Mouse (Mus musculus): Measurements from ENCODE around the gene AF067061. TPM values are rescaled to one million over a fixed set of nuclear protein-coding genes. Genes with fewer than 3 reads are reported as not detected.
"Not testable (repeated sequence)": the region's sequence is repeated elsewhere in the genome, so short reads cannot be mapped to it uniquely, and the experiment has no call there.

Gene AF067061
- polyA plus RNA-seq, 1 experiment from 2014 or later, result not detected

DNA sequence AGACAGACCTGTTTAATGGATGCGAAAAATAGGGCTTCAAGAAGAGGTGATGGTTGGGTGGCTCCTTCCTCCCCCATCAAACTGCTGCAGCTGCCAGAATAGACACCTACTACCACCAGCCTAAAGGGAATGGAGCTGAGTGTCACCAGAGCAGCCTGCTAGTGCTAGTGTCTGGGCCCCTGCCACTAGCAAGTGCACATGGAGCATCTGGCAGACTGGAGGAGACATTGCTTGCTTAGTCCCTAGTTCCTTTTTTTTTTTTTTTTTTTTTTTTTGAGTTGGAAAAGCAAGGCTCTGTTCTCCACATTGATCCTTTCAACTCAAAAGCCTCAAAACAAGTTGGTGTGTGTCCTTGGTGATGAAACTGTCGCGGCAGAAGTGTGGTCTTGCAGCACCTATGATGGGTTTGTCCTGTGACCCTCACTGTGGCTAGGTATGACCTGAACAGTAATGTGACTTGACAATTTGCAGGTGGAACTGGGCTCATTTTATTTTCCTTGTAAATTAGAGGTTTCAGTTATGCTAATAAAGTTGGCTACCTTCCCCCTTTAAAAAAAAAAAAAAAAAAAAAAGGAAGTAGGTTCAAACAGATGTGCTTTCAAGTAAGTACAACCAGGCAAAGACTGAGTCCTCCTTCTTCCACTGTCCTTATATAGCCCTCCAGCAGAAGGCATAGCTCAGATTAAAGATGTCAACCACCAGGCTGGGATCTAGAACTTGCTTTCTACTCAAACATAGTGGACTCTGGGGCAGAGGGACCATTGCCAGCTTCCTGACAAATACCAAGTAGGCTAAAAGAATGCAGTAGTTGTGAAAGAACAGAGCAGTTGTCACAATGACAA, 3.9 kb upstream of the AF067061 start:
- not testable (repeated sequence) for H3K27ac ChIP-seq (ENCODE audit: low read length); H3K9ac ChIP-seq (ENCODE audit: low read depth, low read length); H3K4me3 ChIP-seq (ENCODE audit: low read depth, low read length); H3K9me3 ChIP-seq (replicated peaks; ENCODE audit: control insufficient read depth, low read length, poor library complexity, severe bottlenecking); H3K27me3 ChIP-seq (ENCODE audit: control insufficient read depth, insufficient read depth, low read depth, low read length); ATAC-seq; H3K36me3 ChIP-seq (ENCODE audit: control insufficient read depth, insufficient read depth, low read length); H3K4me2 ChIP-seq (ENCODE audit: low read length); H3K4me1 ChIP-seq (ENCODE audit: control insufficient read depth, insufficient read depth, low read length)
- WGBS, result 85% methylated on average over 3 of the region's 3 CpGs

DNA sequence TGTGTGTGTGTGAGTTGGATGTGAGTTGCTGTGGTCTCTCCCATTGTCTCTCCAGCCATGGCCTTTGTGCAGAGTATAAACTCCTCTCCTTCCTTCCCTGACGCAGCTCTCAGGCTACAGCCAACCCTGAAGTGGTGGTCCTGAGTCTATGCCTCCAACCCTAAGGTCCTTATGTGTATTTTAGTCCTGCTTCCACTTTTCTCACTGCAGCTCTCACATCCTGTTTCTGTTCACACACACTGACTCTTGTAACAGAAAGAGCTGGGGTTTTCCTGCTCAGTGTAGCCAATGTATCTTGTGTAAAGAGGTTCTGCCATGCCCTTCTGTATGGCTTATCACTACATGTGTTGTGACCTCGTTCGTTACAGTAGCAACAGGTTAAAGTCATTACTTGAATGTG, 3.2 kb upstream of the AF067061 start:
- not testable (repeated sequence) for H3K27ac ChIP-seq (ENCODE audit: low read length); H3K27me3 ChIP-seq (ENCODE audit: control insufficient read depth, insufficient read depth, low read depth, low read length); ATAC-seq; H3K4me2 ChIP-seq (ENCODE audit: low read length); H3K4me3 ChIP-seq (ENCODE audit: low read depth, low read length); H3K4me1 ChIP-seq (ENCODE audit: control insufficient read depth, insufficient read depth, low read length); H3K9me3 ChIP-seq (replicated peaks; ENCODE audit: control insufficient read depth, low read length, poor library complexity, severe bottlenecking); H3K9ac ChIP-seq (ENCODE audit: low read depth, low read length); H3K36me3 ChIP-seq (ENCODE audit: control insufficient read depth, insufficient read depth, low read length)
- 89% methylated on average over 3 of the region's 3 CpGs for WGBS

- not testable (repeated sequence) for H3K9ac ChIP-seq (ENCODE audit: low read depth, low read length); H3K4me1 ChIP-seq (ENCODE audit: control insufficient read depth, insufficient read depth, low read length); H3K36me3 ChIP-seq (ENCODE audit: control insufficient read depth, insufficient read depth, low read length); H3K4me2 ChIP-seq (ENCODE audit: low read length); H3K9me3 ChIP-seq (replicated peaks; ENCODE audit: control insufficient read depth, low read length, poor library complexity, severe bottlenecking); ATAC-seq; H3K27ac ChIP-seq (ENCODE audit: low read length); H3K27me3 ChIP-seq (ENCODE audit: control insufficient read depth, insufficient read depth, low read depth, low read length); H3K4me3 ChIP-seq (ENCODE audit: low read depth, low read length)
- WGBS, result 29% methylated on average over 2 of the region's 2 CpGs
Observed at GRCm38 (mm10) chr13:120277837-120278236, 14.9 kb downstream of the AF067061 start.

DNA sequence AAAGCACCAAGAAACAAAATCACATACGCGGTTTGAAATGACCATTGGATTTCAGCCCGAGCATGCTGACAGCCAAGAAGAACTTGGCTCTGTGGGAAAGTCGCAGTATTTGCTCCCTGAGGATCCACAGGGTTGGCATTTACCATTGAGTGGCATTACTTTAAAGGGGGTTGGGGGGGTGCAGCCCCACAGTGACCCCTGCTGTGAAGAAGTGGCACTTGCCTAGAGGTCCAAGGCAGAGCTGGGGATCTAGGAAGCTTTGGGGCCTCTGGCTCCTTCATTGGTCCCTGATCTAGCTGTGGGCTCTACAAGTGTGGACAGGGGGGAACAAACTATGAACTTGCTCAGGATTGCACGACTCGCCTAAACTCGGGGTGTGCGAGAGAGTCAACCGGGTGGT, 15.9 kb downstream of the AF067061 start:
- Histone ChIP-seq H3K27ac (ENCODE audit: low read length) (no peak overlapping the region), H3K9ac (ENCODE audit: low read depth, low read length) (no peak overlapping the region), H3K36me3 (ENCODE audit: control insufficient read depth, insufficient read depth, low read length) (no peaks in the 10 kb centered on the region), H3K4me2 (ENCODE audit: low read length) (no peak overlapping the region), H3K4me1 (ENCODE audit: control insufficient read depth, insufficient read depth, low read length) (no peaks in the 10 kb centered on the region), H3K27me3 (ENCODE audit: control insufficient read depth, insufficient read depth, low read depth, low read length) (no peaks in the 10 kb centered on the region), H3K9me3 (replicated peaks; ENCODE audit: control insufficient read depth, low read length, poor library complexity, severe bottlenecking) (no peaks in the 10 kb centered on the region), H3K4me3 (ENCODE audit: low read depth, low read length) (no peak overlapping the region)
- ATAC-seq, result no peak
- 94% methylated on average over 9 of the region's 9 CpGs for WGBS

DNA sequence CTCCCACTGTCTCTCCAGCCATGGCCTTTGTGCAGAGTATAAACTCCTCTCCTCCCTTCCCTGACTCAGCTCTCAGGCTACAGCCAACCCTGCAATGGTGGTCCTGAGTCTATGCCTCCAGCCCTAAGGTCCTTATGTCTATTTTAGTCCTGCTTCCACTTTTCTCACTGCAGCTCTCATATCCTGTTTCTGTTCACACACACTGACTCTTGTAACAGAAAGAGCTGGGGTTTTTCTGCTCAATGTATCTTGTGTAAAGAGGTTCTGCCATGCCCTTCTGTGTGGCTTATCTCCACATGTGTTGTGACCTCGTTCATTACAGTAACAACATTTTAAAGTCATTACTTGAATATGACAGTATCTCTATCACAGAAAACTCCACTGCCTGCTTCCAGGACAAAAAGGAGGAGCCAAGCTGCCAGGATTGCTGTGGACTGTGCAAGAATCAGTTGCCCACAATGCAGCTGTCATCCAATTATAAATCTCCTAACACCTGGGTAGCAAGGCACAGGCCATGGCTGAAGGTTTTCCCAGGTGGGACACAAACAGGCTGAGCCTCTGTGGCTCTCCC, 36.5 kb downstream of the AF067061 start:
- Histone ChIP-seq H3K4me3 (ENCODE audit: low read depth, low read length) (no peak overlapping the region), H3K9ac (ENCODE audit: low read depth, low read length) (no peak overlapping the region), H3K9me3 (replicated peaks; ENCODE audit: control insufficient read depth, low read length, poor library complexity, severe bottlenecking) (no peaks in the 10 kb centered on the region), H3K36me3 (ENCODE audit: control insufficient read depth, insufficient read depth, low read length) (no peaks in the 10 kb centered on the region), H3K4me1 (ENCODE audit: control insufficient read depth, insufficient read depth, low read length) (no peaks in the 10 kb centered on the region), H3K4me2 (ENCODE audit: low read length) (no peak overlapping the region), H3K27ac (ENCODE audit: low read length) (no peak overlapping the region), H3K27me3 (ENCODE audit: control insufficient read depth, insufficient read depth, low read depth, low read length) (no peaks in the 10 kb centered on the region)
- no peak for ATAC-seq
- WGBS, result 68% methylated on average over 1 of the region's 1 CpGs

DNA sequence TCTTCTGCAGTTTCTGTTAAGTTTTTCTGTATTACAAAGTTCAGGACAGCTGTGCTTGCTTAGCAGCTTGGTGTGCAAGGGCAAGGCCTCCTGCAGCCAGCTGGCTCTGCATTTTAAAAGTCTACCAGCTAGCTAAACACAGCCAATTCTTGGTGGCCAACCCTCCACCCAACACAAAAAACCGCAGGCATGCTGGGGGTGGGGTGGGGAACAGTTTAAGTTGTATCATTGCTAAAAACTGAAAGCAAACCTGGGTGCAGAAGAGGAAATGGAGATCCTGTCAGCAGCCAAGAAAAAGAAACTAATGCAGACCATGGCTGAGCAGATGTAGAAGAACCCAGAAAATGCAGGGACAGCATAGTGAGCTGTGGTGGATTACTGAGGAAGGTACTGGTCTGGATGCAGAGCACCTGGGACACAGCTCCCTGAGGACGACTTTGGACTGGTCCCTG, 37.1 kb downstream of the AF067061 start, which contains the start of gene BC147527:
TSS of gene BC147527 (plus strand) at position 402 of the 452 bp plus-strand sequence.
- Histone ChIP-seq H3K9me3 (replicated peaks; ENCODE audit: control insufficient read depth, low read length, poor library complexity, severe bottlenecking) (no peaks in the 10 kb centered on the region), H3K4me1 (ENCODE audit: control insufficient read depth, insufficient read depth, low read length) (no peaks in the 10 kb centered on the region)
- no peak for ATAC-seq

DNA sequence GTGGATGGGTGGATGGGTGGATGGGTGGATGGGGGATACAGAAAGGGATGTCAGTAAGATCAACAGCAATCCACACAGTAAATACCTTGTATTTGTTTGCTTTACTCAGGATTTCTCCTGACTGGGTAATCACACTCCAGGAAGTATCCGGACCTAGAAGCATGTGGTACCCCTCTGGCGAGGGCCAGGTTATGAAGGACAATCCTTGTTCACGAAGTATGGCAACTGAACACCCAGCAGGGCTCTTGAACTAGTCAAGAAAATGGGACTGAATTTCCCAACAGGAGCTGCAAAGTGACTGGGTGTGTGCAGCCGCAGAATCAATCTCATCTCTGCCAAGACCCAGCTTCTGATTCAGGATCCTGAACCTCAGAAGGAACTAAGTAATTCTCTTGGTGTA, 37.9 kb downstream of the AF067061 start:
- Histone ChIP-seq H3K27ac (ENCODE audit: low read length) (no peak overlapping the region), H3K4me1 (ENCODE audit: control insufficient read depth, insufficient read depth, low read length) (no peaks in the 10 kb centered on the region)

More for the DNA sequence above, 37.1 kb downstream of the AF067061 start, which contains the start of gene BC147527:
- Histone ChIP-seq H3K27me3 (ENCODE audit: control insufficient read depth, insufficient read depth, low read depth, low read length) (no peaks in the 10 kb centered on the region), H3K27ac (ENCODE audit: low read length) (no peak within 1 kb of the TSS), H3K9ac (ENCODE audit: low read depth, low read length) (no peak within 1 kb of the TSS), H3K4me2 (ENCODE audit: low read length) (no peak within 1 kb of the TSS), H3K4me3 (ENCODE audit: low read depth, low read length) (no peak within 1 kb of the TSS), H3K36me3 (ENCODE audit: control insufficient read depth, insufficient read depth, low read length) (no peaks in the 10 kb centered on the region)
- WGBS, result 43% methylated on average over 2 of the region's 2 CpGs

GRCm38 (mm10) chr13:120310749-120311148, 47.8 kb downstream of the AF067061 start:
- no peak for ATAC-seq
- Histone ChIP-seq H3K4me1 (ENCODE audit: control insufficient read depth, insufficient read depth, low read length) (no peaks in the 10 kb centered on the region), H3K27me3 (ENCODE audit: control insufficient read depth, insufficient read depth, low read depth, low read length) (no peaks in the 10 kb centered on the region), H3K27ac (ENCODE audit: low read length) (no peak overlapping the region), H3K9me3 (replicated peaks; ENCODE audit: control insufficient read depth, low read length, poor library complexity, severe bottlenecking) (no peaks in the 10 kb centered on the region), H3K4me2 (ENCODE audit: low read length) (no peak overlapping the region), H3K36me3 (ENCODE audit: control insufficient read depth, insufficient read depth, low read length) (no peaks in the 10 kb centered on the region), H3K9ac (ENCODE audit: low read depth, low read length) (no peak overlapping the region), H3K4me3 (ENCODE audit: low read depth, low read length) (no peak overlapping the region)
- 79% methylated on average over 4 of the region's 4 CpGs for WGBS

More for the DNA sequence above, 37.9 kb downstream of the AF067061 start:
- Histone ChIP-seq H3K36me3 (ENCODE audit: control insufficient read depth, insufficient read depth, low read length) (no peaks in the 10 kb centered on the region), H3K27me3 (ENCODE audit: control insufficient read depth, insufficient read depth, low read depth, low read length) (no peaks in the 10 kb centered on the region), H3K4me2 (ENCODE audit: low read length) (no peak overlapping the region), H3K9ac (ENCODE audit: low read depth, low read length) (no peak overlapping the region), H3K4me3 (ENCODE audit: low read depth, low read length) (no peak overlapping the region), H3K9me3 (replicated peaks; ENCODE audit: control insufficient read depth, low read length, poor library complexity, severe bottlenecking) (no peaks in the 10 kb centered on the region)
- 89% methylated on average over 4 of the region's 4 CpGs for WGBS
- ATAC-seq, result no peak

- no peak overlapping the region for H3K27ac ChIP-seq (ENCODE audit: low read length)
- ATAC-seq, result no peak
- no peaks in the 10 kb centered on the region for H3K4me1 ChIP-seq (ENCODE audit: control insufficient read depth, insufficient read depth, low read length)
- no peaks in the 10 kb centered on the region for H3K9me3 ChIP-seq (replicated peaks; ENCODE audit: control insufficient read depth, low read length, poor library complexity, severe bottlenecking)
- H3K9ac ChIP-seq (ENCODE audit: low read depth, low read length), result no peak overlapping the region
- WGBS, result 50% methylated on average over 14 of the region's 14 CpGs
- no peaks in the 10 kb centered on the region for H3K36me3 ChIP-seq (ENCODE audit: control insufficient read depth, insufficient read depth, low read length)
- no peak overlapping the region for H3K4me3 ChIP-seq (ENCODE audit: low read depth, low read length)
- no peaks in the 10 kb centered on the region for H3K27me3 ChIP-seq (ENCODE audit: control insufficient read depth, insufficient read depth, low read depth, low read length)
- no peak overlapping the region for H3K4me2 ChIP-seq (ENCODE audit: low read length)
Observed at GRCm38 (mm10) chr13:120313584-120313983, 50.7 kb downstream of the AF067061 start.

All from midbrain, embryonic 16.5 days (tissue).